Mouse (Mus musculus): ENCODE measurements at regions not wholly inside any gene's neighbourhood (a gene's known extent, or its start where the extent isn't known, plus 50 kb on each side); places are given as distances from the start of the nearest gene placed in this dataset.

- TF ChIP-seq CTCF (IDR thresholded peaks at IDR 0.05; ENCODE audit: low read depth, low read length) = no peak
- TF ChIP-seq GATA1 (IDR thresholded peaks at IDR 0.05; ENCODE audit: borderline replicate concordance, low read length) = no peak
Measured at GRCm38 (mm10) chr16:93464898-93465297, 139.0 kb downstream of the Setd4 start.
